Mouse (Mus musculus): ENCODE measurements around the gene Tcea3.

- TF ChIP-seq POLR2A (IDR thresholded peaks at IDR 0.05; ENCODE audit: insufficient read depth, low read length) (no peak), CTCF (IDR thresholded peaks at IDR 0.05; ENCODE audit: low read depth, low read length) (no peak)
These were observed 8.9 kb upstream of the Tcea3 start for GRCm38 (mm10) chr4:136238669-136239068.
